Mouse (Mus musculus): ENCODE data around the gene Ribc2.

The Ribc2 gene

GRCm38 (mm10) chr15:85179528-85180180, 47.8 kb downstream of the Ribc2 start:
- CTCF ChIA-PET: no interaction called here

GRCm38 (mm10) chr15:85180368-85180767, 48.5 kb downstream of the Ribc2 start:
- CTCF ChIA-PET: no interaction called here

GRCm38 (mm10) chr15:85182063-85182462, 50.2 kb downstream of the Ribc2 start:
- CTCF ChIA-PET: no interaction called here

- CTCF ChIA-PET: no interaction called here
These were observed 55.0 kb downstream of the Ribc2 start for GRCm38 (mm10) chr15:85186916-85187315.

- CTCF ChIA-PET: no interaction called here
These were observed 56.4 kb downstream of the Ribc2 start for GRCm38 (mm10) chr15:85188167-85188778.
